Mouse (Mus musculus) small intestine, adult 2 months (tissue): Measurements from ENCODE around the gene Mtcl1. TPM values are rescaled to one million over a fixed set of nuclear protein-coding genes. Genes with fewer than 3 reads are reported as not detected.

Experiments used
- H3K27ac ChIP-seq: fragments of 200-500 bp; 2 replicates; pipeline ENCODE4 v1.5.1; 2012; ENCODE audit warnings: low read depth, low read length, control low read depth, inconsistent platforms; ENCODE audit not compliant: insufficient read depth
- H3K27me3 ChIP-seq: fragments of 200-500 bp; 2 replicates; pipeline ENCODE4 v1.6.1; 2012; ENCODE audit warnings: mild to moderate bottlenecking, moderate library complexity, low read length, inconsistent platforms; ENCODE audit not compliant: control insufficient read depth, insufficient read depth
- H3K36me3 ChIP-seq: fragments of 200-500 bp; 2 replicates; pipeline ENCODE4 v1.6.1; 2012; ENCODE audit warnings: mild to moderate bottlenecking, low read length, control low read depth, inconsistent platforms; ENCODE audit not compliant: control insufficient read depth, insufficient read depth
- H3K4me1 ChIP-seq: fragments of 200-500 bp; 2 replicates; pipeline ENCODE4 v1.6.1; 2012; ENCODE audit warnings: low read length, inconsistent platforms, mixed read lengths; ENCODE audit not compliant: control insufficient read depth, insufficient read depth, insufficient read length
- H3K4me3 ChIP-seq: fragments of 200-500 bp; 2 replicates; pipeline ENCODE4 v1.5.1; 2012; ENCODE audit warnings: low read depth, mild to moderate bottlenecking, control low read depth, inconsistent platforms, low read length, moderate library complexity
- CTCF ChIP-seq: fragments of 200-500 bp; IDR thresholded peaks from 2 replicates; pipeline ENCODE4 v1.5.1; 2012; ENCODE audit warnings: low read depth, mild to moderate bottlenecking, control low read depth, inconsistent platforms, low read length, moderate library complexity, mixed read lengths; ENCODE audit not compliant: insufficient replicate concordance, insufficient read length; ENCODE audit errors: extremely low read depth
- POLR2A ChIP-seq: fragments of 200-500 bp; IDR thresholded peaks from 2 replicates; pipeline ENCODE4 v1.6.1; 2012; ENCODE audit warnings: low read depth, mild to moderate bottlenecking, control low read depth, inconsistent platforms, low read length, moderate library complexity
- WGBS: fragments of 180-500 bp; shearing (Covaris S2); methylation state at CpG from one replicate; pipeline ENCODE4 v1.1.7; 2018; 5-methylcytosine and 5-hydroxymethylcytosine counted together
- polyA plus RNA-seq: library from polyadenylated mRNA; depleted of rRNA; stranded (reverse); fragments of >200 nt; gene quantifications from 2 replicates; pipeline ENCODE4 v1.2.3, GENCODE M21; 2012

Mtcl1 gene
- polyA plus RNA-seq, 1 experiment = 1.8 TPM

- TF ChIP-seq CTCF = no peak
- 8% methylated on average over 13 of the region's 13 CpGs for WGBS
- Histone ChIP-seq H3K27me3 (peaks cover 49% of the 10 kb centered on the region), H3K4me3 (peak overlapping the region; percentile 83), H3K36me3 (no peaks in the 10 kb centered on the region), H3K4me1 (peaks cover 9% of the 10 kb centered on the region; the same call in 1 of the 2 replicates), H3K27ac (no peak overlapping the region)
These were observed 1.6 kb downstream of the Mtcl1 start for GRCm38 (mm10) chr17:66447978-66448377.

- Histone ChIP-seq H3K27ac (no peak overlapping the region), H3K4me1 (peaks cover 9% of the 10 kb centered on the region; the same call in 1 of the 2 replicates), H3K4me3 (no peak overlapping the region; the same call in 1 of the 2 replicates), H3K36me3 (no peaks in the 10 kb centered on the region), H3K27me3 (peaks cover 45% of the 10 kb centered on the region)
- WGBS = 73% methylated on average over 7 of the region's 7 CpGs
- TF ChIP-seq CTCF = no peak
- TF ChIP-seq POLR2A = no peak
These were observed 2.6 kb downstream of the Mtcl1 start for GRCm38 (mm10) chr17:66447007-66447312.

- H3K4me1 ChIP-seq = peaks cover 9% of the 10 kb centered on the region; the same call in 1 of the 2 replicates
- peaks cover 45% of the 10 kb centered on the region for H3K27me3 ChIP-seq
- TF ChIP-seq CTCF = no peak
- no peak for TF ChIP-seq POLR2A
- H3K27ac ChIP-seq = no peak overlapping the region
- 74% methylated on average over 7 of the region's 7 CpGs for WGBS
- no peaks in the 10 kb centered on the region for H3K36me3 ChIP-seq
- peak overlapping the region; percentile 7; the same call in 1 of the 2 replicates for H3K4me3 ChIP-seq
These were observed 3.1 kb downstream of the Mtcl1 start for GRCm38 (mm10) chr17:66446196-66447006.

GRCm38 (mm10) chr17:66444059-66444700, 5.4 kb downstream of the Mtcl1 start:
- H3K4me1 ChIP-seq = 0 out of 2 replicates have a peak, but pooled peaks cover 3% of the 10 kb centered on the region
- no peak for TF ChIP-seq POLR2A
- no peak for TF ChIP-seq CTCF
- WGBS = 75% methylated on average over 9 of the region's 9 CpGs
- no peak overlapping the region for H3K27ac ChIP-seq
- no peak overlapping the region for H3K4me3 ChIP-seq
- H3K27me3 ChIP-seq = peaks cover 26% of the 10 kb centered on the region
- no peaks in the 10 kb centered on the region for H3K36me3 ChIP-seq

GRCm38 (mm10) chr17:66439888-66440287, 9.7 kb downstream of the Mtcl1 start:
- WGBS = 78% methylated on average over 8 of the region's 8 CpGs
- Histone ChIP-seq H3K27ac (no peak overlapping the region), H3K36me3 (no peaks in the 10 kb centered on the region), H3K4me1 (no peaks in the 10 kb centered on the region), H3K4me3 (no peak overlapping the region), H3K27me3 (no peaks in the 10 kb centered on the region; the same call in 1 of the 2 replicates)
- TF ChIP-seq CTCF = no peak
- TF ChIP-seq POLR2A = no peak

- Histone ChIP-seq H3K4me3 (no peak overlapping the region), H3K36me3 (no peaks in the 10 kb centered on the region), H3K27me3 (no peaks in the 10 kb centered on the region), H3K4me1 (no peaks in the 10 kb centered on the region), H3K27ac (no peak overlapping the region)
- WGBS = 55% methylated on average over 11 of the region's 11 CpGs
- TF ChIP-seq POLR2A (no peak), CTCF (no peak)
These were observed 10.3 kb downstream of the Mtcl1 start for GRCm38 (mm10) chr17:66439051-66439753.

GRCm38 (mm10) chr17:66438137-66438536, 11.4 kb downstream of the Mtcl1 start:
- WGBS = 82% methylated on average over 12 of the region's 12 CpGs
- Histone ChIP-seq H3K4me1 (no peaks in the 10 kb centered on the region), H3K4me3 (no peak overlapping the region), H3K27ac (no peak overlapping the region), H3K36me3 (no peaks in the 10 kb centered on the region), H3K27me3 (no peaks in the 10 kb centered on the region)
- TF ChIP-seq CTCF = no peak
- no peak for TF ChIP-seq POLR2A
